Mouse (Mus musculus): Measurements from ENCODE around the gene Eef2k.
A peak's percentile ranks its signal among the peaks of the same experiment; 100 is the strongest.
"Not testable (repeated sequence)": the region's sequence is repeated elsewhere in the genome, so short reads cannot be mapped to it uniquely, and the experiment has no call there.

The Eef2k gene

DNA sequence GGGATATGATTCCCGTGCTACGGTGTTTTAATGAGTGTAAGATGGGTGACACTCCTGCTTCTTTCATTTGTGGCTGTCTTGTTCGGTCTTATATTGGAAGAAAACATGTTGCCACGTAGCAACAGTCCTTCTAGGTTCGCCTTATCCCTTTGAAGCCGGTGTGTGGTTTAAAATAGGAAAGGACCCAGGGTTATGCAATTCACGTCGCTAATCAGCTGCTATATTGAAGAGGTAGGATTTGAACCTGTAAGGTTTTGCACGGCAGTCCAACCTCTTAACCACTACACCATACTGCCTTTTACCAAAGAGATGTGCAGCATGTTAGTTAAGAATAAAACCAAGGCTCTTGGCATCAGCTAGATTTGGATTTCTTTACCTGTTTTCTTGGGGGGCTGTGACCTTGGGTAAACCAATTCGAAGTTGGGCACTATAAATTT, 75.9 kb downstream of the Eef2k start:
- ATAC-seq (ENCODE audit: insufficient number of reproducible peaks, low FRiP score, low TSS enrichment), result peak; percentile 42; the same call in 1 of the 2 replicates

DNA sequence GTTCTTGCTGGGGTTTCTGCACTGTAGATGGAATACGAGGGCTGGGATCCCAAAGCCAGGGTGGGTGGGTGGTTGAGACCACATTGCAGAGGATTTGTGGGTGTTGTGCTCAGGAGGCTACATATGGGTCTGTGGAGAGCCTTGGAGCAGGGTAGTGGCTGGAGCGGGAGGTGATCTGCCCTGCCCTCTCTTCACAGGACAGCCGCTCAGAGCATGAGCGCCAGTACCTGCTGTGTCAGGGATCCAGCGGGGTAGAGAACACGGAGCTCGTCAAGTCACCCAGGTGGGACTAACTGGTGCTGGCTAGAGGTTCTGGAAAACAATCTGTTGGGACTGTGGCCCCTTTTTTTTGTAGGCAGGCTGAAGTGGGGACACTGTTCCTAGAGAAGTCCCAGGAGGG, 90.5 kb downstream of the Eef2k start:
- ATAC-seq (ENCODE audit: insufficient number of reproducible peaks, low FRiP score, low TSS enrichment), result no peak

DNA sequence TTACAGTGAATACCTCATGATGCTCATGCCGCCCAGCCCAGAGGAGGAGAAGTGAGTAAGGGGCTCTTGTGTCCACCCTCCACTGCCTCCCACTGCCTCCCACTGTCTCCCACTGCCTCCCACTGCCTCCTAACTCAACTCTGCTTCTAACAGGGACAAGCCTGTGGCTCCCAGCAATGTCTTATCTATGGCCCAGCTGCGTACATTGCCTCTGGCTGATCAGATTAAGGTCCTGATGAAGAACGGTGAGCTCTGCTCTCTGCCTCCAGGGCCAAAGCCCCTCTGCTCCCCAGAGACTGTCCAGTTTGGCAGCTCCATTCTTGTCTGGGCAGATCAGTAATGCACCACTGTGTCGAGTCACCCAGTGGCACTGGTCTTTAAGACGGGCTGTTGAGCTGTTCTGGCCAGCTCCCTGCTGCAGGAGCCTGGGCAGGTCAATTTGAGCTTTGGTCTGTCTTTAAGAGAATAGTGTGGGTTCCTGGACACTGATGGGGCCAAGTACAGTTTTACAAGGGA, 91.1 kb downstream of the Eef2k start:
- ATAC-seq (ENCODE audit: insufficient number of reproducible peaks, low FRiP score, low TSS enrichment), result no peak

DNA sequence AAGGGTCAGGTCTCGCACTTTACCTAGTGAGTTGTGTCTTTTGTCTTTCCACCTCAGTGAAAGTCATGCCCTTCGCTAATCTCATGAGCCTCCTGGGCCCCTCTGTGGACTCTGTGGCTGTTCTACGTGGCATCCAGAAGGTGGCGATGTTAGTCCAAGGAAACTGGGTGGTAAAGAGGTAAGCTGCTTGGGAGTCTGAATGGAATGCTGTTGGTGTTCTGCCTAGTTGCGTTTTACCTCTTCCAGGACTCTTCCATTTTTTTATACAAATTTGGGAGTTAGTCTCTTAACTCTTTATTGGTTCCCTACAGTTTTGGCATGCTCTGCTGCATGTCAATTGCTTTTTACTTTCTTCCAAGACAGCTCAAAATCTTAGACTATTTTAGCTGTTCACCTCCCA, 92.1 kb downstream of the Eef2k start:
- ATAC-seq (ENCODE audit: insufficient number of reproducible peaks, low FRiP score, low TSS enrichment), result no peak; the same call in 1 of the 2 replicates

- no peak for ATAC-seq (ENCODE audit: insufficient number of reproducible peaks, low FRiP score, low TSS enrichment)
Observed at GRCm38 (mm10) chr7:120936522-120936921, 93.9 kb downstream of the Eef2k start.

- ATAC-seq (ENCODE audit: insufficient number of reproducible peaks, low FRiP score, low TSS enrichment), result no peak
Observed at GRCm38 (mm10) chr7:120938206-120938605, 95.6 kb downstream of the Eef2k start.

GRCm38 (mm10) chr7:120940343-120940742, 97.7 kb downstream of the Eef2k start:
- ATAC-seq (ENCODE audit: insufficient number of reproducible peaks, low FRiP score, low TSS enrichment), result no peak

DNA sequence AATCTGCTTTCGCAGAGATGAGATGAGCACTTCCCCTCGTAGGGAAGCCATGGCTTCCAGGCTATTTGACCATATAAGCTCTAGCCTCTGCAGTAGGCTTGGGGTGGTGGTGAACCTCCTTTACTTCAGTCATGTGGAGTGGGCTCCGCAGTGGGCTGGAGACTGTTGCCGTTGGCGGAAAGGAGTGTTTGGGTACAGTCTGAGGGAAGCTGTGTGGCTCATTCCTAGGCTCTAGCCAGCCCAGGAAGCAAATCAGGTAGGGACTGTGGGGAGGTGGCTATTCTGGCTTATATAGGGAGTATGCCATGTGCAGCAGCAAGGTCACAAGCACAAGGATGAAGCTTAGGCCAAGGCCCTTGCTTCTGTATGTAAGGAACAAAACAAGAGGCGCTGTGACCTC, 98.6 kb downstream of the Eef2k start:
- no peak for ATAC-seq (ENCODE audit: insufficient number of reproducible peaks, low FRiP score, low TSS enrichment)

GRCm38 (mm10) chr7:120942506-120942905, 99.9 kb downstream of the Eef2k start:
- no peak for ATAC-seq (ENCODE audit: insufficient number of reproducible peaks, low FRiP score, low TSS enrichment)

- ATAC-seq (ENCODE audit: insufficient number of reproducible peaks, low FRiP score, low TSS enrichment), result no peak
Observed at GRCm38 (mm10) chr7:120943936-120944509, 101.4 kb downstream of the Eef2k start.

GRCm38 (mm10) chr7:120953591-120953990, 111.0 kb downstream of the Eef2k start:
- ATAC-seq (ENCODE audit: insufficient number of reproducible peaks, low FRiP score, low TSS enrichment), result not testable (repeated sequence)
